ENCODE assay signal across 8 mouse cellular contexts in genomic region chr17:43581012-43581467, GRCm38 (mm10). TPM values are rescaled to one million over a fixed set of nuclear protein-coding genes. Genes with fewer than 3 reads are reported as not detected.
A peak's percentile ranks its signal among the peaks of the same experiment; 100 is the strongest.
DNase-seq lines count a peak whose midpoint lies in the region; ATAC-seq and TF ChIP-seq lines count a peak whose summit lies in the region.

No protein-coding gene starts in this region.

- no peak for TF ChIP-seq CTCF in midbrain, postnatal 0 days (IDR thresholded peaks at IDR 0.05)

- H3K36me3 ChIP-seq in forebrain, embryonic 14.5 days (ENCODE audit: control insufficient read depth, insufficient read depth, low read length), result no peaks in the 10 kb centered on the region
- no peaks in the 10 kb centered on the region for H3K36me3 ChIP-seq in limb, embryonic 10.5 days
- H3K36me3 ChIP-seq in midbrain, postnatal 0 days (ENCODE audit: insufficient read depth, low read length), result no peaks in the 10 kb centered on the region

- no peak overlapping the region for H3K4me3 ChIP-seq in forebrain, embryonic 14.5 days (ENCODE audit: low read depth, low read length)
- no peak overlapping the region for H3K4me3 ChIP-seq in limb, embryonic 10.5 days
- no peak overlapping the region for H3K4me3 ChIP-seq in midbrain, postnatal 0 days (ENCODE audit: low read depth, low read length)

- no peak for DNase-seq in cerebellum, adult 18-20 months
- DNase-seq in forebrain, embryonic 14.5 days (ENCODE audit: low spot score), result peak; percentile 22
- DNase-seq in heart, postnatal 4 days, result peak; percentile 40
- DNase-seq in limb, embryonic 10.5 days (ENCODE audit: low spot score), result no peak
- peak; percentile 53 for DNase-seq in midbrain, postnatal 0 days (ENCODE audit: low spot score)
- no peak for DNase-seq in thymus, postnatal 25 days
- no peak for DNase-seq in adrenal gland, adult (ENCODE audit: inconsistent age in 2 of 2, low spot score in 1 of 2)

- peak overlapping the region; percentile 43; the same call in 1 of the 2 replicates for H3K9ac ChIP-seq in forebrain, embryonic 14.5 days (ENCODE audit: low read length)
- H3K9ac ChIP-seq in midbrain, postnatal 0 days (replicated peaks; ENCODE audit: low read length, poor library complexity, severe bottlenecking), result 0 out of 2 replicates have a peak overlapping the region, but pooled peaks have one; percentile 4

- no peaks in the 10 kb centered on the region for H3K4me1 ChIP-seq in forebrain, embryonic 14.5 days (ENCODE audit: control insufficient read depth, insufficient read depth, low read length)
- peaks cover 18% of the 10 kb centered on the region for H3K4me1 ChIP-seq in limb, embryonic 10.5 days
- no peaks in the 10 kb centered on the region for H3K4me1 ChIP-seq in midbrain, postnatal 0 days (ENCODE audit: insufficient read depth, low read length)

- no peak overlapping the region for H3K4me2 ChIP-seq in forebrain, embryonic 14.5 days (ENCODE audit: low read length)
- no peak overlapping the region for H3K4me2 ChIP-seq in midbrain, postnatal 0 days (ENCODE audit: low read depth, low read length, poor library complexity, severe bottlenecking)

- no peak overlapping the region for H3K27ac ChIP-seq in forebrain, embryonic 14.5 days (ENCODE audit: low read depth, low read length)
- 0 out of 2 replicates have a peak overlapping the region, but pooled peaks have one; percentile 19 for H3K27ac ChIP-seq in limb, embryonic 10.5 days
- 0 out of 2 replicates have a peak overlapping the region, but pooled peaks have one; percentile 1 for H3K27ac ChIP-seq in midbrain, postnatal 0 days (ENCODE audit: low read depth, low read length)

- no peaks in the 10 kb centered on the region for H3K9me3 ChIP-seq in forebrain, embryonic 14.5 days (replicated peaks; ENCODE audit: control insufficient read depth, low read length)
- no peaks in the 10 kb centered on the region for H3K9me3 ChIP-seq in limb, embryonic 10.5 days (replicated peaks)
- H3K9me3 ChIP-seq in midbrain, postnatal 0 days (ENCODE audit: low read length), result no peaks in the 10 kb centered on the region

- H3K27me3 ChIP-seq in forebrain, embryonic 14.5 days (replicated peaks; ENCODE audit: control insufficient read depth, insufficient read depth, low read length), result no peaks in the 10 kb centered on the region
- no peaks in the 10 kb centered on the region for H3K27me3 ChIP-seq in limb, embryonic 10.5 days (ENCODE audit: low read depth, poor library complexity, severe bottlenecking)
- H3K27me3 ChIP-seq in midbrain, postnatal 0 days (ENCODE audit: insufficient read depth, low read length), result no peaks in the 10 kb centered on the region

- WGBS in forebrain, embryonic 14.5 days, result 41% methylated on average over 8 of the region's 8 CpGs
- WGBS in limb, embryonic 10.5 days, result 50% methylated on average over 8 of the region's 8 CpGs
- WGBS in midbrain, postnatal 0 days, result 19% methylated on average over 8 of the region's 8 CpGs

- 0 out of 2 replicates have a peak, but pooled peaks have one; percentile 31 for ATAC-seq in cerebellum, adult (ENCODE audit: insufficient number of reproducible peaks, low FRiP score, low TSS enrichment)
- ATAC-seq in forebrain, embryonic 14.5 days, result peak; percentile 57; the same call in 1 of the 2 replicates
- peak; percentile 56; the same call in 1 of the 2 replicates for ATAC-seq in midbrain, postnatal 0 days (ENCODE audit: low FRiP score)

RNA-seq across cellular contexts. Expression of gene Pla2g7, which starts 13.1 kb away (rescaled TPM):
- 4.0 and 7.3 TPM in 2 replicates for polyA plus RNA-seq in forebrain, embryonic 14.5 days (2014; fragmentation: Nextera tagmentation; extraction: Ambion mirVana)
- 1 to 10 TPM; 3.0 TPM for total RNA-seq in heart, postnatal 4 days (2021)
- polyA plus RNA-seq in limb, embryonic 10.5 days (2016; fragmentation: Nextera tagmentation; extraction: Ambion mirVana), result 1.0 and 2.2 TPM in 2 replicates
- 49.7 and 49.8 TPM in 2 replicates for total RNA-seq in midbrain, postnatal 0 days (2014; rRNA removed)
- polyA plus RNA-seq in midbrain, postnatal 0 days (2015; fragmentation: Nextera tagmentation; extraction: Ambion mirVana), result 87.8 and 93.9 TPM in 2 replicates

RNA-seq across cellular contexts. Expression of gene Ankrd66, which starts 37.6 kb away (rescaled TPM):
- 0.34 and 0.45 TPM in 2 replicates for polyA plus RNA-seq in forebrain, embryonic 14.5 days (2014; fragmentation: Nextera tagmentation; extraction: Ambion mirVana)
- not detected for total RNA-seq in heart, postnatal 4 days (2021)
- 0.18 TPM in 1 of 2 replicates, not detected in the other for polyA plus RNA-seq in limb, embryonic 10.5 days (2016; fragmentation: Nextera tagmentation; extraction: Ambion mirVana)
- 1.1 TPM in 1 of 2 replicates, not detected in the other for total RNA-seq in midbrain, postnatal 0 days (2014; rRNA removed)
- polyA plus RNA-seq in midbrain, postnatal 0 days (2015; fragmentation: Nextera tagmentation; extraction: Ambion mirVana), result 0.88 and 0.93 TPM in 2 replicates

RNA-seq across cellular contexts. Expression of gene Tdrd6, which starts 49.1 kb away (rescaled TPM):
- 0.11 and 0.16 TPM in 2 replicates for polyA plus RNA-seq in forebrain, embryonic 14.5 days (2014; fragmentation: Nextera tagmentation; extraction: Ambion mirVana)
- total RNA-seq in heart, postnatal 4 days (2021), result under 1 TPM; 0.05 to 0.29 TPM
- polyA plus RNA-seq in limb, embryonic 10.5 days (2016; fragmentation: Nextera tagmentation; extraction: Ambion mirVana), result not detected in 2 replicates
- 1.4 and 1.6 TPM in 2 replicates for total RNA-seq in midbrain, postnatal 0 days (2014; rRNA removed)
- polyA plus RNA-seq in midbrain, postnatal 0 days (2015; fragmentation: Nextera tagmentation; extraction: Ambion mirVana), result 0.75 and 0.86 TPM in 2 replicates

Comparison
In these comparisons a context has a peak if more than half of its experiments do, and no peak if none do; other contexts are left out.
1. DNase-seq: peak in forebrain, embryonic 14.5 days (single experiment), heart, postnatal 4 days (single experiment) and midbrain, postnatal 0 days (single experiment); none in cerebellum, adult 18-20 months (0 of 2), limb, embryonic 10.5 days (single experiment), thymus, postnatal 25 days (single experiment) and adrenal gland, adult (0 of 2).
2. RNA of gene Pla2g7, which starts 13.1 kb away (polyA plus RNA-seq): 87.8 to 93.9 TPM in midbrain, postnatal 0 days; 4.0 to 7.3 TPM in forebrain, embryonic 14.5 days and 1.0 to 2.2 TPM in limb, embryonic 10.5 days; every median in the first group is over 10 times any median in the second.
3. Peak in every context shown above with its lines, with median percentiles within 50 percentile points of each other: ATAC-seq.